Mouse (Mus musculus) liver, embryonic 15.5 days (tissue): ENCODE data around the gene Maml3. TPM values are rescaled to one million over a fixed set of nuclear protein-coding genes. Genes with fewer than 3 reads are reported as not detected.

Experiments
- ATAC-seq: fragments of 200-750 bp; cut with Nextera tagmentation; 2 replicates; pipeline ENCODE4 v1.8.0; 2017; ENCODE audit warnings: moderate number of reproducible peaks, mild to moderate bottlenecking, moderate library complexity; ENCODE audit not compliant: insufficient read depth
- H3K27ac ChIP-seq: fragments of 300-500 bp; sonication (generic); replicated peaks from 2 replicates; pipeline ENCODE4 v1.5.1; 2015; ENCODE audit warnings: mild to moderate bottlenecking, inconsistent platforms
- H3K27me3 ChIP-seq: fragments of 300-500 bp; sonication (generic); 2 replicates; pipeline ENCODE4 v1.6.1; 2015; ENCODE audit warnings: mild to moderate bottlenecking, inconsistent platforms
- H3K36me3 ChIP-seq: fragments of 300-500 bp; sonication (generic); replicated peaks from 2 replicates; pipeline ENCODE4 v1.6.1; 2015; ENCODE audit warnings: moderate library complexity, mild to moderate bottlenecking, inconsistent platforms
- H3K4me1 ChIP-seq: fragments of 300-500 bp; sonication (generic); replicated peaks from 2 replicates; pipeline ENCODE4 v1.6.1; 2015; ENCODE audit warnings: inconsistent platforms
- H3K4me2 ChIP-seq: fragments of 300-500 bp; sonication (generic); 2 replicates; pipeline ENCODE4 v1.6.1; 2015; ENCODE audit warnings: moderate library complexity, mild to moderate bottlenecking, inconsistent platforms
- H3K4me3 ChIP-seq: fragments of 300-500 bp; sonication (generic); replicated peaks from 2 replicates; pipeline ENCODE4 v1.5.1; 2015; ENCODE audit warnings: mild to moderate bottlenecking, inconsistent platforms
- H3K9ac ChIP-seq: fragments of 300-500 bp; sonication (generic); 2 replicates; pipeline ENCODE4 v1.6.1; 2015; ENCODE audit warnings: moderate library complexity, mild to moderate bottlenecking, inconsistent platforms
- H3K9me3 ChIP-seq: fragments of 300-500 bp; sonication (generic); replicated peaks from 2 replicates; pipeline ENCODE4 v1.6.1; 2016; ENCODE audit warnings: inconsistent platforms
- WGBS: fragments of 180-500 bp; shearing (Covaris S2); methylation state at CpG from one replicate; pipeline ENCODE4 v1.1.7; 2015; ENCODE audit warnings: mixed read lengths; ENCODE audit not compliant: insufficient replicate concordance; 5-methylcytosine and 5-hydroxymethylcytosine counted together
- polyA plus RNA-seq: library from polyadenylated mRNA; unstranded; fragments of >200 nt; fragmentation: Nextera tagmentation; extraction: Ambion mirVana; gene quantifications from 2 replicates; pipeline ENCODE4 v1.2.1, GENCODE M21; 2015

Maml3 gene
- polyA plus RNA-seq, 1 experiment from 2014 or later = 0.73 TPM

DNA sequence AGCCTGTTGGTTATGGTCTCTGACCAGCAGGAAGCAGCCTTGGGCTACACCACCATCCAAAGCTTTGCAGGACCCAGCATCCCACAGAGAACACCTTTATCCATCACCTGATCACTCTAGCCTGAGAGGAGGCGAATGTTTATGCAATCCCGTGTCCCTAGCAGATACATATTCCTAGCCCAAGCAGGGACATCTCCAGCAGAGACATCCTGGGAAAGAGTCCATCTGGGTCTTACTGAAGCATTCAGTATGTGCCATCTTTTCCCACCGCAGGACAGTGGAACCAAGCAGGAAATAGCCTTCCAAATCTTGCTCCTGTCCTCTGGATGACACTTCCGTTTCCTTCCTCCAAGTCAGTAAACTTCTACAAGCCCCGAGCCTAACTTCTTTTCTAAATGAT, 351.6 kb downstream of the Maml3 start:
- Histone ChIP-seq H3K4me3 (no peak overlapping the region), H3K4me1 (peaks cover 24% of the 10 kb centered on the region), H3K27me3 (no peaks in the 10 kb centered on the region), H3K27ac (no peak overlapping the region), H3K9ac (no peak overlapping the region), H3K4me2 (no peak overlapping the region), H3K36me3 (no peaks in the 10 kb centered on the region), H3K9me3 (no peaks in the 10 kb centered on the region)
- ATAC-seq = no peak
- WGBS = 53% methylated on average over 5 of the region's 5 CpGs

DNA sequence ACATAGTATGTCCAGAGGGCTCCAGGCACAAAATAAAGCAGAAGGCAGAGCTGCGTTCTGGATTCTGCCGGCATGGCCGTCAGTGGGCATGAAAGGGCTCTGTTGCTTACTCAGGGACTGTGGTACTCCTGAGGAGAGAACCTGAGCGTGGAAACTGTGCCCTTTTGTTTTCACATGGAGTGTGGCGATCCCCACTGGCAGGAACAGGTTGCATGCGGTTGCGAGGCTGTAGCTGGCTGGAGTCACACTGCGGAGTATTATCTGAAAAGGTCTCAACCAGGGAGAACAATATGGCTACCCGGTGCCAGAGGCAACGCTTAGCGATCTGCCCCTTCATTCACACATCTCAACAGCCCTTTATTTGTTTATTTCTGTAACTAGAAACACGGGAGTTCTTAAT, 353.4 kb downstream of the Maml3 start:
- Histone ChIP-seq H3K4me1 (peaks cover 33% of the 10 kb centered on the region), H3K4me2 (no peak overlapping the region), H3K27me3 (no peaks in the 10 kb centered on the region), H3K9ac (no peak overlapping the region), H3K9me3 (no peaks in the 10 kb centered on the region), H3K27ac (no peak overlapping the region), H3K36me3 (no peaks in the 10 kb centered on the region), H3K4me3 (no peak overlapping the region)
- 71% methylated on average over 12 of the region's 12 CpGs for WGBS
- no peak for ATAC-seq

DNA sequence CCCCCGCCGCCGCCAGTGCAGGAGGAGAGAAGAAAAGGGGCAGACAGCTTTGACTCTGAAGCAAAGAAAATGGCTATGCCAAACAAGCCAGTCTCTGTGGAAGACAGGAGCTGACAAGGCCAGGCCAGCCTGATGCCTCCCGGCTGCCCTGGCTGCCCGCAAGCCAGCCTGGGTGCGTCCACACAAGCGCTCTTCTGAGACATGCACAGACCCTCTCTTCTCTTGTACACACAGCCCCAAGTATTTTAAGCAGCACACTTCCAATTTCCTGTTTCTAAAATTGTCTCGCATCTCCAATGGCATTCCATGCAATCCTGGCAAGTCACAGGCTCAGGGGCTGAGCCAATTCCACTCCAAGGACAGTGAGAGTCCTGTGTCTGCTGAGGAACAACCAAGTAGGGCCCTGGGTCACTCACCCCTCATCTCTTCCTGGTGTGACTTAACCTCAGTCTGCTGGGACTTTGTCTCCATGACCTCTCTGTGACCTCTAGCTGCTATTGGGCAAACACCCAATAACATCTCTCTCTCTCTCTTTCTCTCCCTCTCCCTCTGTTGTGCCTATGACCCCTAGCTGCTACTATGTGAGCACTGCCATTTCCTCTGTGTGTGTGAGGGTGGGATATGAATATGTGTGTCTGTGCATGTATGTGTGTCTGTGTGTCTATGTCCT, 354.9 kb downstream of the Maml3 start:
- no peaks in the 10 kb centered on the region for H3K9me3 ChIP-seq
- peak; percentile 41; the same call in 1 of the 2 replicates for ATAC-seq
- WGBS = 66% methylated on average over 8 of the region's 8 CpGs
- H3K27ac ChIP-seq = 0 out of 2 replicates have a peak overlapping the region, but pooled peaks have one; percentile 6
- H3K4me1 ChIP-seq = peaks cover 40% of the 10 kb centered on the region
- H3K27me3 ChIP-seq = no peaks in the 10 kb centered on the region
- H3K4me3 ChIP-seq = no peak overlapping the region
- H3K36me3 ChIP-seq = no peaks in the 10 kb centered on the region
- H3K9ac ChIP-seq = no peak overlapping the region
- H3K4me2 ChIP-seq = no peak overlapping the region

DNA sequence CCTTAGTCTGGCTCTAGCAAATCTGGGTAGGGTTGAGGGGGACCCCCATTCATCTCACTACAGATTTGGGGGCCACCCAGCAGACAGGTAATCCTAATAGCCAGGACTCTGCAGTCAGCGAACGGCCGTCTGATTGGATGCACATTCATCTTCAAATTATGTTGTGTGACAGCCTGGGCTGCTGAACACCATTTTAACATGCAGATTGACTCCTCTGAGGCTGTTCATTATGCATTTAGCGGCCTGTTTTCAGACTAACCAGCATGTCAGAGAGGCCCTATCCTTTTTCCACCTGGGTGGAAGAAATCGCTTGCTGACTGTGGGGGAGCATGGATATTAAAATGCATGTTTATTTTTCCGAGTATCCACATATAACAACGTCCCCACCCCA, 355.5 kb downstream of the Maml3 start:
- Histone ChIP-seq H3K4me1 (peaks cover 45% of the 10 kb centered on the region), H3K4me3 (no peak overlapping the region), H3K4me2 (no peak overlapping the region), H3K36me3 (no peaks in the 10 kb centered on the region), H3K27ac (no peak overlapping the region), H3K9me3 (no peaks in the 10 kb centered on the region), H3K9ac (no peak overlapping the region), H3K27me3 (no peaks in the 10 kb centered on the region)
- ATAC-seq = no peak
- 70% methylated on average over 7 of the region's 7 CpGs for WGBS

DNA sequence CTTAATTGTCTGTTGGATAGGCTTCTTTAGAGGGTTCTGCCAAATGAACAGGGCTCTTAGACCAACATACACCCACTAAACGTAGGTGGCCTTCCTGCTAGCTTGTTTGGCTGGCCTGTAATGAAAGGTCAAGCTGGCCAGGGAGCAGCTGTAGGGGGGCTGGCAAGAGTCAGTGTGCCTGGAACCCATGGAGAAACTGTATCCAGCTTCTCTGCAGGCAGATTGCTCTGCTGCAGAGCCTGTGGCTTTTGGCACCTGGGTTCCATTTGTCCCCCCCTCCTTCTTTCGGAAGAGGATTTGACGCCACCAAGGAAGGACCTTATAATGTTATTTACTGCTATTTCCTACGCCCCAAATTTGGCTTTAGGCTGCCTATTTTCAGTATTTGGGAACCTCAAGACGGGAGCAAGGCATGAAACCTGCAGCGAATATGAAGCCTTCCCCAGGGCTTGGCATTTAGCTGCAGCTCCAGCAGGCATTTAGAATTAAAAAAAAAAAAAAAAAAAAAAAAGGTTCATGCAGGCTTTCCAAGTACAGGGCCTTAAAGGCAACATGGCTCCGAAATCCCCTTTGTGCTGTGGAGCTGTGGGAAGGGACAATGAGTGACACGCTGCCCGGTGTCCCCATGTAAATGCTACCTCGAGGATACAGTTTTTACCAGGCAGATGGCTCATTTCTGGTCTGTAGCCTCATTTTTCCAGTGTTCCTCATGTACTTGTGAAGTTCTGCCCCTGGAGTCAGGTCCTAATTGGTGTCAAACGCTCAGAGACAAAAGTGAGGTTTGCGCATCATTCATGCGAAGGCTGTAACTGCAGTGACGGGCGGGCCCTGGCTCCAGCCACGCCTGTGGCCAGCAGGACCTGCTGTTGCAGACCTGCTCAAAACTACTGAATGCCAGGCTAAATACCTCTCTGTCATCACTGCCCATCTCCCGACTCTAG, 356.2 kb downstream of the Maml3 start:
- no peak for ATAC-seq
- no peak overlapping the region for H3K27ac ChIP-seq
- H3K9ac ChIP-seq = no peak overlapping the region
- WGBS = 78% methylated on average over 17 of the region's 17 CpGs
- H3K4me3 ChIP-seq = no peak overlapping the region
- peaks cover 51% of the 10 kb centered on the region for H3K4me1 ChIP-seq
- H3K9me3 ChIP-seq = no peaks in the 10 kb centered on the region
- no peaks in the 10 kb centered on the region for H3K36me3 ChIP-seq
- H3K27me3 ChIP-seq = no peaks in the 10 kb centered on the region
- no peak overlapping the region for H3K4me2 ChIP-seq

DNA sequence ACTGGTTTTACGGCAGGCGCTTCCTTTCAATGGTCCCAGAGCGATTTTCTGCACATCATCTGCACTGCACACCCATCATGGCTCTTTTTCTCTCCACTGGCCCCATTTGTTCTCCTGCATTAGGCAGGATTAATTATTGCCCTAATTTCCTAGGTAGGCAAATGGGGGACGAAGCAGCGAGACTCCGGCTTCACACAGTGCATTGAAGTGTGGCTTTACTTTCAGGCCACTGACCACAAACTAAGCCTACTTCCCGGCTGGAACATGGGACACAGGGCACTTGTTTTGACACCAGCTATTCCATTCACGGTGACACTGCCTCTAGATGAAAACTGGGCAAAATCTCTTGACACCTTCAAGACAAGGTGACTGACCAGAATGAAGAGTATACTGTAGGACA, 358.1 kb downstream of the Maml3 start:
- Histone ChIP-seq H3K27me3 (no peaks in the 10 kb centered on the region), H3K36me3 (no peaks in the 10 kb centered on the region), H3K9me3 (no peaks in the 10 kb centered on the region), H3K4me1 (peaks cover 70% of the 10 kb centered on the region), H3K9ac (no peak overlapping the region), H3K27ac (no peak overlapping the region), H3K4me3 (no peak overlapping the region), H3K4me2 (no peak overlapping the region)
- no peak for ATAC-seq
- WGBS = 87% methylated on average over 8 of the region's 8 CpGs

DNA sequence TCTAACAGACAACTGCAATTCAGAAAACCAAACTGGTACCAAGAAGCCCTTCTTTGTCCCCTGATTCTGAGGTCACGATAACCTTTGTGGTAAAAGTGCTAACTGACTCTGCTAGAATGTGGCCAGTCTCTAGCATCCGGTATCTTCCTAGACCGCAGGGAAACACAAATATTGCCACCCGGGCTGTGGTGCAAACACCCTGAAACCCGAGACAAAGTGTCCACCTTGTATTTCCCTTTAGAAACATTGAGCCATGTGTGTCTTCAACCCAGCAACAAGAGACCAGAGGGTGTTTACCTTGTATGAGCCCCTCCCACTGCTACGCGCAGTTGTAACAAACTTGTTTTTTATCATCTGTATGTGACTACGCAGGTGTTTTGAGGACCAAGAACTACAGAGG, 359.7 kb downstream of the Maml3 start:
- peak overlapping the region; percentile 82 for H3K27ac ChIP-seq
- no peaks in the 10 kb centered on the region for H3K9me3 ChIP-seq
- H3K4me2 ChIP-seq = peak overlapping the region; percentile 54
- ATAC-seq = no peak
- no peaks in the 10 kb centered on the region for H3K27me3 ChIP-seq
- H3K36me3 ChIP-seq = no peaks in the 10 kb centered on the region
- no peak overlapping the region for H3K4me3 ChIP-seq
- peaks cover 64% of the 10 kb centered on the region for H3K4me1 ChIP-seq
- WGBS = 10% methylated on average over 8 of the region's 8 CpGs
- H3K9ac ChIP-seq = no peak overlapping the region

DNA sequence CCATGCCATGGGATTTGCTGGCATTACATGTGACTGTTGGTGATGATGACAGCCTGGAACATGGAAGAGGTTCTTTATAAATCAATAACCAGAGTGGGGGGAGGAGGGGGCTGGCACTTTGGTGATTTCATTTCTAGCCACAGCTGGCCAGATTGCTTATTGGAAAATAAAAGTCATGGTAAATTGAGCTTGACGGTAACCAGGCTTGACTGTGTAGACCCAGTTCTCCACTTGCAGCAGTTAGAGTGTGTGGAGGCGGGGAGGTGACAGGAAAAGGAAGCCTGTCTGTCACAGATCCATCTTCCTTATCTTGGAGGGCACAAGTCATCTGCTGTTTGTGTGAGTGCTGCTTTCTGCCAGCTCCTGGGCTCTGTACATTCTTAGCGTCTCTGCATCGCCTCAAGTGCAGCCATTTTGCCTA, 360.5 kb downstream of the Maml3 start:
- no peaks in the 10 kb centered on the region for H3K36me3 ChIP-seq
- H3K27me3 ChIP-seq = no peaks in the 10 kb centered on the region
- peaks cover 60% of the 10 kb centered on the region for H3K4me1 ChIP-seq
- H3K27ac ChIP-seq = peak overlapping the region; percentile 82
- ATAC-seq = peak; percentile 85
- H3K4me3 ChIP-seq = no peak overlapping the region
- H3K9me3 ChIP-seq = no peaks in the 10 kb centered on the region
- 0 out of 2 replicates have a peak overlapping the region, but pooled peaks have one; percentile 18 for H3K9ac ChIP-seq
- WGBS = 8% methylated on average over 4 of the region's 4 CpGs
- peak overlapping the region; percentile 54 for H3K4me2 ChIP-seq

DNA sequence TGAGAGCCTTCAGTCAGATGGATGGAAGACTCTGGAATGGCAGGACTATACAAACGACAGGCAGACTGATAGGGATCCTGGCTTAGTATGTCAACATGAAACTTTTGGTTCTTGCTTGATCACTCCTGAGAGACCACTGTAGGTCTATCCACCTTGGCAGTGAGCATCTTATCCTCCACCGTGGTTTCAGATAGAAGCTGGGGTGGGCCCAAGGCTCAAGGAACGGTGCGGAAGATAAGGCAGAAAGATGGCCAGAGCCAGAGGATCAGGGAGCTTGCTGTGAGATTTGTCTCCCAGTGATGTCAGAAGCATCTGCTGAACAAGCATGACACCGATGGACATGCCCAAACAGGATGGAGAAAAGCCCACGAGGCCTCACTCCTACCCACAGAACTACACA, 362.5 kb downstream of the Maml3 start:
- WGBS = 20% methylated on average over 6 of the region's 6 CpGs
- peak; percentile 56 for ATAC-seq
- Histone ChIP-seq H3K27ac (peak overlapping the region; percentile 45; the same call in 1 of the 2 replicates), H3K9me3 (no peaks in the 10 kb centered on the region), H3K4me3 (no peak overlapping the region), H3K4me2 (no peak overlapping the region), H3K9ac (no peak overlapping the region), H3K36me3 (no peaks in the 10 kb centered on the region), H3K27me3 (no peaks in the 10 kb centered on the region; the same call in 1 of the 2 replicates), H3K4me1 (peaks cover 65% of the 10 kb centered on the region)

DNA sequence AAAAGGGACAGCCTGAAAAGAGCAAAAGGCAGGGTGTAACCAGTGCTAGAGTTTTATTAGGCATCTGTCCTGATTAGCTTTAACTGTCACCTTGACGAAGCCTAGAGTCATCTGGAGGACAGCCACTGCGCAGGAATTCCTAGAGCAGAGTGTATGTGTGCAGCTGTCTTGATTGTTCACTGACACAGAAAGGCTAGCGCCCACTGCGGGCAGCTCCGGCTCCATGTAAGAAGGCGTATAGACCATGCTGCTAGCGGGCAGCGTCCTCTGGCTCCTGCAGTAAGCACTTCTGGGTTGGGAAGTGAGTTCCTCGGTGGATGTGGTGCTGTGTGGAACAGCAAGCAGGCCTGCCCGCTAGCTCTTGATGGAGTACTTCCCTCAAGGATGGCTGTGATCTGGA, 363.1 kb downstream of the Maml3 start:
- no peak overlapping the region for H3K27ac ChIP-seq
- WGBS = 72% methylated on average over 10 of the region's 10 CpGs
- H3K4me3 ChIP-seq = no peak overlapping the region
- H3K36me3 ChIP-seq = no peaks in the 10 kb centered on the region
- H3K4me2 ChIP-seq = no peak overlapping the region
- H3K4me1 ChIP-seq = peaks cover 66% of the 10 kb centered on the region
- ATAC-seq = no peak
- H3K9me3 ChIP-seq = no peaks in the 10 kb centered on the region
- H3K27me3 ChIP-seq = no peaks in the 10 kb centered on the region; the same call in 1 of the 2 replicates
- H3K9ac ChIP-seq = no peak overlapping the region

DNA sequence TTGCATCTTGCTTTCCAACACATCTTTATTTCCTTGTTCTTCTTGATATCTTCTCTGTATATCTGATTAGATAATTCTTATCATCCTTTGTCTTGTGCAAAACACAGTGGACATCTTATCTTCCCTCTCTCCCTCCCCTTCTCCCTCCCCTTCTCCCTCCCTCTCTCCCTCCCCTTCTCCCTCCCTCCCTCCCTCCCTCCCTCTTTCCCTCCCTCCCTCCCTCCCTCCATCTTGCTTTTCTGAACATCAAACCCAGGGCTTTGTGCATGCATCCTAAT, 365.1 kb downstream of the Maml3 start:
- H3K27ac ChIP-seq = no peak overlapping the region
- no peak overlapping the region for H3K9ac ChIP-seq
- H3K9me3 ChIP-seq = no peaks in the 10 kb centered on the region
- H3K27me3 ChIP-seq = no peaks in the 10 kb centered on the region; the same call in 1 of the 2 replicates
- no peak overlapping the region for H3K4me2 ChIP-seq
- peaks cover 58% of the 10 kb centered on the region for H3K4me1 ChIP-seq
- no peak overlapping the region for H3K4me3 ChIP-seq
- no peak for ATAC-seq
- H3K36me3 ChIP-seq = no peaks in the 10 kb centered on the region
